Mouse (Mus musculus): Measurements from ENCODE around the gene Tmem183a.

- TF ChIP-seq CTCF (IDR thresholded peaks at IDR 0.05; ENCODE audit: low read depth) (peak; percentile 96), EP300 (IDR thresholded peaks at IDR 0.05; ENCODE audit: low read depth) (no peak)
Observed at GRCm38 (mm10) chr1:134331879-134332635, 29.7 kb downstream of the Tmem183a start.

Data from heart, postnatal 0 days (tissue).